Comparison of ENCODE assay signal across 9 mouse cellular contexts in the genomic region with DNA sequence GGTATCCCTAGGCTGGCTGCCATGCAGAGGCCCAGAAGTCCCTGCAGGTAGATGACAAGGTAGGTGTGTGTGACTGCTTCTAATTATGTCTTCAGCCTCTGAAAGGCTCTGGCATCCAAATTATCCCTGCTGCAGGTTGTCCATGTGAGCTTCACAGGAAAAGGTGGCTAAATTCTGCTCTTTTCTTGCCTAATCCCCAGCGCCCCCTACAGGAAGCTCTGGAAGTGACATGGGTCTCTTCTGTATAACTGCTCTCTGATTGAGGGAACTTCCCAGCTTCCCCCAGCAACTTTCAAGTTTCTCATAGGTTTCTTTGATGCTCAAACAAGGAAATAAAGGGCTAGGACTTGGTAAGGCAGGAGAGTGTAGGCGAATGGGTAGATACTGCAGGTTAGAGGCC. TPM values are rescaled to one million over a fixed set of nuclear protein-coding genes. Genes with fewer than 3 reads are reported as not detected.
DNase-seq lines count a peak whose midpoint lies in the region; ATAC-seq lines count a peak whose summit lies in the region.
"Had no signal": no experiment of that assay in that cellular context is flagged by ENCODE, and none has a peak within 500 bp of the region (broad histone marks: within the 10 kb centered on the region; RNA-seq: fewer than 3 reads in every experiment).

No protein-coding gene starts in this region.

- WGBS in heart, embryonic 11.5 days (ENCODE audit: insufficient replicate concordance), result 31% methylated on average over 2 of the region's 2 CpGs
- WGBS in embryonic facial prominence, embryonic 10.5 days, result 37% methylated on average over 2 of the region's 2 CpGs

- H3K4me3 ChIP-seq in heart, embryonic 11.5 days (ENCODE audit: low read depth, low read length), result no peak overlapping the region
- H3K4me3 ChIP-seq in embryonic facial prominence, embryonic 10.5 days, result no peak overlapping the region
- H3K4me3 ChIP-seq: limb, embryonic 15.5 days had no signal

- H3K27ac ChIP-seq in heart, embryonic 11.5 days (ENCODE audit: low read depth, low read length), result no peak overlapping the region
- H3K27ac ChIP-seq in embryonic facial prominence, embryonic 10.5 days (replicated peaks), result no peak overlapping the region
- H3K27ac ChIP-seq: limb, embryonic 15.5 days had no signal

- ATAC-seq in heart, embryonic 11.5 days (replicated peaks; ENCODE audit: insufficient number of reproducible peaks, low FRiP score, low TSS enrichment), result no peak

- DNase-seq in heart, adult 18-20 months, result peak; percentile 38 to 86
- peak; percentile 70 for DNase-seq in CD4-positive helper T cell, adult 2 months (ENCODE audit: low read depth, low spot score)
- DNase-seq in adrenal gland, postnatal 25 days, result peak; percentile 74
- DNase-seq in embryonic facial prominence, embryonic 10.5 days (ENCODE audit: low spot score), result peak; percentile 70
- peak; percentile 77 to 89 for DNase-seq in kidney, postnatal 25 days
- peak; percentile 85 for DNase-seq in lung, postnatal 10 days
- peak; percentile 61 for DNase-seq in spleen, adult 12 weeks (ENCODE audit: low spot score)

- no peak overlapping the region for H3K4me2 ChIP-seq in heart, embryonic 11.5 days
- H3K4me2 ChIP-seq: limb, embryonic 15.5 days had no signal

- no peaks in the 10 kb centered on the region for H3K9me3 ChIP-seq in heart, embryonic 11.5 days (replicated peaks; ENCODE audit: control insufficient read depth, low read length)
- H3K9me3 ChIP-seq in embryonic facial prominence, embryonic 10.5 days, result no peaks in the 10 kb centered on the region
- H3K9me3 ChIP-seq: limb, embryonic 15.5 days had no signal

- no peaks in the 10 kb centered on the region for H3K4me1 ChIP-seq in heart, embryonic 11.5 days (ENCODE audit: control insufficient read depth, insufficient read depth, low read length)
- H3K4me1 ChIP-seq in embryonic facial prominence, embryonic 10.5 days, result no peaks in the 10 kb centered on the region
- H3K4me1 ChIP-seq: limb, embryonic 15.5 days had no signal

- H3K27me3 ChIP-seq in heart, embryonic 11.5 days (ENCODE audit: control insufficient read depth, insufficient read depth, low read length), result no peaks in the 10 kb centered on the region
- H3K27me3 ChIP-seq in embryonic facial prominence, embryonic 10.5 days (replicated peaks; ENCODE audit: low read depth, poor library complexity, severe bottlenecking), result no peaks in the 10 kb centered on the region
- H3K27me3 ChIP-seq: limb, embryonic 15.5 days had no signal

- peaks cover 54% of the 10 kb centered on the region for H3K36me3 ChIP-seq in heart, embryonic 11.5 days (ENCODE audit: control insufficient read depth, insufficient read depth, low read length)
- H3K36me3 ChIP-seq in embryonic facial prominence, embryonic 10.5 days (replicated peaks), result peaks cover 100% of the 10 kb centered on the region

- no peak overlapping the region for H3K9ac ChIP-seq in heart, embryonic 11.5 days (ENCODE audit: low read depth, low read length)
- H3K9ac ChIP-seq: limb, embryonic 15.5 days had no signal

RNA-seq across cellular contexts. Expression of a gene that starts 21.1 kb away (rescaled TPM):
- 10 to 100 TPM in 1 of 2 experiments, 1 to 10 TPM in 1; 7.8 to 10.7 TPM for total RNA-seq in heart, adult 18-20 months (2021)
- 120 and 121 TPM in 2 replicates for polyA plus RNA-seq in heart, embryonic 11.5 days (2014; fragmentation: Nextera tagmentation; extraction: Ambion mirVana)
- total RNA-seq in adrenal gland, postnatal 25 days (2021), result 21.4 and 28.9 TPM in 2 replicates
- polyA plus RNA-seq in embryonic facial prominence, embryonic 10.5 days (2016; fragmentation: Nextera tagmentation; extraction: Ambion mirVana), result 74.3 and 84.5 TPM in 2 replicates

RNA-seq across cellular contexts. Expression of a gene that starts 31.6 kb away (rescaled TPM):
- total RNA-seq in heart, adult 18-20 months (2021), result 10 to 100 TPM; 54.7 to 62.7 TPM
- 6.7 and 6.8 TPM in 2 replicates for polyA plus RNA-seq in heart, embryonic 11.5 days (2014; fragmentation: Nextera tagmentation; extraction: Ambion mirVana)
- total RNA-seq in adrenal gland, postnatal 25 days (2021), result 9.9 and 20.0 TPM in 2 replicates
- polyA plus RNA-seq in embryonic facial prominence, embryonic 10.5 days (2016; fragmentation: Nextera tagmentation; extraction: Ambion mirVana), result 8.1 and 8.5 TPM in 2 replicates

RNA-seq across cellular contexts. Expression of a gene that starts 32.8 kb away (rescaled TPM):
- 1,000 to 10,000 TPM; 2,055 to 2,104 TPM for total RNA-seq in heart, adult 18-20 months (2021)
- 398 and 483 TPM in 2 replicates for polyA plus RNA-seq in heart, embryonic 11.5 days (2014; fragmentation: Nextera tagmentation; extraction: Ambion mirVana)
- total RNA-seq in adrenal gland, postnatal 25 days (2021), result 641 and 903 TPM in 2 replicates
- 153 TPM in 2 replicates for polyA plus RNA-seq in embryonic facial prominence, embryonic 10.5 days (2016; fragmentation: Nextera tagmentation; extraction: Ambion mirVana)

RNA-seq across cellular contexts. Expression of a gene that starts 33.2 kb away (rescaled TPM):
- 10 to 100 TPM; 36.5 to 37.1 TPM for total RNA-seq in heart, adult 18-20 months (2021)
- polyA plus RNA-seq in heart, embryonic 11.5 days (2014; fragmentation: Nextera tagmentation; extraction: Ambion mirVana), result 119 and 131 TPM in 2 replicates
- total RNA-seq in adrenal gland, postnatal 25 days (2021), result 53.8 and 58.7 TPM in 2 replicates
- polyA plus RNA-seq in embryonic facial prominence, embryonic 10.5 days (2016; fragmentation: Nextera tagmentation; extraction: Ambion mirVana), result 260 and 267 TPM in 2 replicates

RNA-seq across cellular contexts. Expression of a gene that starts 46.3 kb away (rescaled TPM):
- 100 to 1,000 TPM; 103 to 127 TPM for total RNA-seq in heart, adult 18-20 months (2021)
- polyA plus RNA-seq in heart, embryonic 11.5 days (2014; fragmentation: Nextera tagmentation; extraction: Ambion mirVana), result 9.9 and 12.1 TPM in 2 replicates
- 72.3 and 86.1 TPM in 2 replicates for total RNA-seq in adrenal gland, postnatal 25 days (2021)
- polyA plus RNA-seq in embryonic facial prominence, embryonic 10.5 days (2016; fragmentation: Nextera tagmentation; extraction: Ambion mirVana), result 20.1 and 20.3 TPM in 2 replicates
